Mouse (Mus musculus) CH12.LX (cell line): ENCODE data around the gene Gmppa.

Source experiments
- CTCF ChIP-seq, 2 experiments: IDR thresholded peaks in 1 of 2; conservative IDR thresholded peaks in 1 of 2; 2 replicates each; pipeline ENCODE4 v1.5.1; 2011 to 2012; ENCODE audit warnings: low read depth in 2 of 2, low read length in 2 of 2, improper control_type of control experiment in 1 of 2, inconsistent platforms in 1 of 2, mild to moderate bottlenecking in 1 of 2, moderate library complexity in 1 of 2
- GABPA ChIP-seq: IDR thresholded peaks from 2 replicates; pipeline ENCODE4 v1.6.1; 2012; ENCODE audit warnings: low read depth, low read length, improper control_type of control experiment, inconsistent platforms; ENCODE audit not compliant: insufficient replicate concordance
- KAT2A ChIP-seq: IDR thresholded peaks from 2 replicates; pipeline ENCODE4 v1.6.1; 2012; ENCODE audit warnings: low read length, improper control_type of control experiment, inconsistent platforms; ENCODE audit not compliant: insufficient replicate concordance
- POLR2A ChIP-seq: IDR thresholded peaks from 2 replicates; pipeline ENCODE4 v1.6.1; 2011; ENCODE audit warnings: low read depth, mild to moderate bottlenecking, improper control_type of control experiment, low read length

DNA sequence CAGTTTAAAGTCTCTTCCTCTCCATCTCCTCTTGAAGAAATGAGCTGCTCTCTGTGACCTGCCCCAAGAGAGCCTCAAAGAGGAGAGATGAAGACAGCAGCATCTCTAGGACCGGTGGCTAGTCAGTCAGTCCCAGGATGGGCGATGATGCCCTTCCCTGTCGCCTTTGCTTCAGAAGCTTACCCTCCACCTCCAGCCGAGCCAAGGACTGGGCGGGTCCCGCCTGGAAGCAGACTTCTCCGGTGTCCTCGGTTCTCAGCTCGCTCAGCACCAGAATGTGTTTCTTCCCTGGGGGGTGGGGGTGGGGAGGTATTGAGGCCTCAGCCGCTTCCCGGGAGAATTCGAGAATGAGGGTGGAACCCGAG is 51.3 kb downstream of the Gmppa start:
- TF ChIP-seq CTCF (conservative IDR thresholded peaks at IDR 0.05 in 1 of 2, IDR thresholded peaks at IDR 0.05 in 1 of 2; ENCODE audit: low read depth in 2 of 2, low read length in 2 of 2) (no peak), GABPA (no peak), KAT2A (no peak), POLR2A (no peak)
